Mouse (Mus musculus): ENCODE data around the gene Tceanc. TPM values are rescaled to one million over a fixed set of nuclear protein-coding genes. Genes with fewer than 3 reads are reported as not detected.

Gene Tceanc
- polyA plus RNA-seq, 1 experiment from 2014 or later = 4.9 TPM

DNA sequence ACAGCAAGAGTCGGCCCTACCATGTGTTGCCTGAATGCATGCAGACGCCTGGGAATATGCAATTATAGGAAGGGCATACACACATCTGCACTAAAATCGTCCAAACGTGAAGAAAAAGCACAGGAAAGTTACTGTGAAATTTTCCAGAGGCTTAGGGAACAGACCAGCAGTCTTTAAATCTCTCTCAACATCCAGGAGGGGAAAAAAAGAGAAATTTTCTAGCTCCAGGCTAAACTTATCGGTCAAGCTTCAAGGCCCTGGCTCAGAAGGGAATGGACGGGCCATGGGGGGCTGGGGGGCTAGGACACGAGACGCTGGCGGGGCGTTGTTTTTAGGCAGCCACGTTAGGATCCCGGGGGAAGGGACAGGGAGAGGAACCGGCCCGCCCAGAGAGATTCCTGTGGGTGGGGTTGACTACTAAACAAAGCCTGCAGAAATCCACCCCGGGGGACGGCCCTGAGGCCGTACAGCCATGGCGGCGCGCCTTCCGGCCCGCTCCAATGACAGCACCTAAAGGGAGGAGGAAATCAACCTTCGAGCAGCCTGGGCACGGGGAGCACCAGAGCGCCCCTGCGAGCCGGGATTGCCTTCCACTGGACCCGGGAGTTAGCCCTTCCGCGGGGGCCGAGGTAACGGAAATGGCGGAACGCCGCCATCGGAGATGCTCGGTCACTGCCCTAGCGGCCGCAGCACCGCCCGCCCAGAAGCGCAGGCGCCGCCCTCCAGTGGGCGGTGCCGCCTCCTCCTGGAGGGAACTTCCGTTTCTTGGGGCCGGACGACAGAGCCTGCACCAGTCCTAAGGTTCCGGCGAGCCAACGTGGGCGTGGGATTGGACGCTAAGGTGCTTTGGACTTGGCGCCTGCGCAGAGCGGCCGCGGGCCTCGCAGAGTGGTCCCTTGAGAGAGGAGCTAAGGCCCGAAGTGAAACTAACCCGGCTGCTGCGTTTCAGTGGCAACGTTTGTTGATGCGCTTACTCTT, 8.3 kb downstream of the Tceanc start:
- ATAC-seq = peak; percentile 99
- 22% methylated on average over 61 of the region's 65 CpGs for whole genome bisulfite sequencing
- no peaks in the 10 kb centered on the region for H3K4me1 ChIP-seq (ENCODE audit: control insufficient read depth, insufficient read depth, low read length)
- no peaks in the 10 kb centered on the region for H3K36me3 ChIP-seq (ENCODE audit: control insufficient read depth, insufficient read depth, low read length)
- peak overlapping the region; percentile 78 for H3K9ac ChIP-seq (ENCODE audit: low read depth, low read length)
- H3K9me3 ChIP-seq (replicated peaks; ENCODE audit: control insufficient read depth, low read length, poor library complexity, severe bottlenecking) = no peaks in the 10 kb centered on the region
- H3K27me3 ChIP-seq (ENCODE audit: control insufficient read depth, insufficient read depth, low read depth, low read length) = no peaks in the 10 kb centered on the region
- peak overlapping the region; percentile 98 for H3K27ac ChIP-seq (ENCODE audit: low read length)
- H3K4me2 ChIP-seq (ENCODE audit: low read length) = peak overlapping the region; percentile 56
- H3K4me3 ChIP-seq (ENCODE audit: low read depth, low read length) = peak overlapping the region; percentile 54

DNA sequence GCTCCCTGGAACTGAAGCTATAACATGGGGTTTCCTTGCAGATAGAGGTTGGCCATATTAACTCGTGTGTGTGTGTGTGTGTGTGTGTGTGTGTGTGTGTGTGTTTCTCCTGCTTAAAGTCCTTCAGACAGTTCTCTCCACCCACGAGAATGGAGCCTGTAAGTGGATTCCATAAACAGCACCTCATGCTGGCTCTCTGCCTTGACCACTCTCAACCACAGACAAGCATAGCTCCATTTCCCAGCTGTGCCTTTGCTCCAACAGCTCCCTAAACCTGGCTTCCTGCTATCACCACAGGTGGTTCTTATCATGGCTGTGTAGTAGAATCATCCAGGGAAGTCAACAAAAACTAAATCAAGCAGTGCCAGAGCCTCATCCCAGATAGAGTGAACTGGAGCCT, 13.9 kb downstream of the Tceanc start:
- no peak for ATAC-seq
- Histone ChIP-seq H3K36me3 (ENCODE audit: control insufficient read depth, insufficient read depth, low read length) (no peaks in the 10 kb centered on the region), H3K27me3 (ENCODE audit: control insufficient read depth, insufficient read depth, low read depth, low read length) (no peaks in the 10 kb centered on the region), H3K27ac (ENCODE audit: low read length) (no peak overlapping the region), H3K4me2 (ENCODE audit: low read length) (no peak overlapping the region), H3K4me3 (ENCODE audit: low read depth, low read length) (no peak overlapping the region), H3K9ac (ENCODE audit: low read depth, low read length) (no peak overlapping the region), H3K9me3 (replicated peaks; ENCODE audit: control insufficient read depth, low read length, poor library complexity, severe bottlenecking) (no peaks in the 10 kb centered on the region), H3K4me1 (ENCODE audit: control insufficient read depth, insufficient read depth, low read length) (no peaks in the 10 kb centered on the region)
- 74% methylated on average over 2 of the region's 2 CpGs for WGBS

DNA sequence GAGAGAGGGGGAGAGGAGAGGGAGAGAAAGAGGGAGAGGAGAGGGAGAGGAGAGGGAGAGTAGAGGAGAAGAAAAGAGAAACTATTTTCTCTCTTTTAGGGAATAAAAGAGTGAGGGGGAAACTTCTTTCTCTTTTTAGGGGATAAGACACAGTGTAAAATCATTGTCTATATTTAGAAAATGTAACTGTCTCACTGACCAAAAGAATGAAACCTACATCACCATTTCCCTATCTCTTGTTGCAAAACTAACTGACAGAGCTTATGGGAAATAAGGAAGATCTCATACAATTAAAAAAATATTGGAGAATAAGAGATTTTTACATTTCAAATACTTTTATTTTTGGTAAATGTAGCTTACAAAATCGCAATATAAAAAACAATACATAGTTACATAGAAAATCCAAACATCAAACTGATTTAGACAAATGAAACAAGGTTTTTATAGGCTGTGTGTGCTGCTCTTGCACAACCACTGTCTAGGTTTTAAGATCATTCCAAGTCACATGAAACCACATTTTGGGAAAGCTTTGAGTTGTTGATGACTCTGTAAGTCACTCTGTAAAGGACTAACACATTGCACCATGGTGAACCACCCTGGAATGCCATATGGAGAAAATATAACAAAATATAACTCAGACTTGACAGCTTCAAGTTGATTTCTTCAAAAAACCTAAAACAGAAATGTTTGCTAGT, 18.7 kb downstream of the Tceanc start:
- Histone ChIP-seq H3K27me3 (ENCODE audit: control insufficient read depth, insufficient read depth, low read depth, low read length) (no peaks in the 10 kb centered on the region), H3K4me1 (ENCODE audit: control insufficient read depth, insufficient read depth, low read length) (no peaks in the 10 kb centered on the region), H3K27ac (ENCODE audit: low read length) (no peak overlapping the region), H3K4me2 (ENCODE audit: low read length) (no peak overlapping the region), H3K9ac (ENCODE audit: low read depth, low read length) (no peak overlapping the region), H3K4me3 (ENCODE audit: low read depth, low read length) (no peak overlapping the region), H3K36me3 (ENCODE audit: control insufficient read depth, insufficient read depth, low read length) (no peaks in the 10 kb centered on the region), H3K9me3 (replicated peaks; ENCODE audit: control insufficient read depth, low read length, poor library complexity, severe bottlenecking) (no peaks in the 10 kb centered on the region)
- no peak for ATAC-seq
- 86% methylated on average over 1 of the region's 1 CpGs for WGBS

DNA sequence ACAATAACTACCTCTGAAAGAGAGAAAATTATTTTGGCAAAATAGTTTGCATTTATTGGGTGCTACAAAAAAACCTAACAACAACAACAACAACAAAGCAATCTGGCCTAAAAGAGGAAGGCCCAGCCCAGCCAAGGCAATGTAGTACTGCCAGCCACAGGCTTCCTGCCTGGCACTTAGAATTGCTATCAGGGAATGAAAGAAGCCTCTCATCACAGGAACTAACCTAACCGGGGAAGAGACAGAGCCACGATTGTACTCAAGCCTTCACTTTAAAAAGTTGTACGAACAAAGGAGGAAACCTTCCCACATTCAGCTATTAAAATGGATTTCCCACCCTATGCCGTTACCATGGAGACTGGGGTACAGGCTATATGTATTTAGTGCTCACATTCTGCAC, 20.6 kb downstream of the Tceanc start:
- H3K4me1 ChIP-seq (ENCODE audit: control insufficient read depth, insufficient read depth, low read length) = no peaks in the 10 kb centered on the region
- no peak for ATAC-seq
- H3K4me2 ChIP-seq (ENCODE audit: low read length) = no peak overlapping the region
- no peaks in the 10 kb centered on the region for H3K36me3 ChIP-seq (ENCODE audit: control insufficient read depth, insufficient read depth, low read length)
- 53% methylated on average over 4 of the region's 4 CpGs for WGBS
- H3K9ac ChIP-seq (ENCODE audit: low read depth, low read length) = no peak overlapping the region
- no peaks in the 10 kb centered on the region for H3K9me3 ChIP-seq (replicated peaks; ENCODE audit: control insufficient read depth, low read length, poor library complexity, severe bottlenecking)
- H3K27ac ChIP-seq (ENCODE audit: low read length) = no peak overlapping the region
- H3K4me3 ChIP-seq (ENCODE audit: low read depth, low read length) = no peak overlapping the region
- H3K27me3 ChIP-seq (ENCODE audit: control insufficient read depth, insufficient read depth, low read depth, low read length) = no peaks in the 10 kb centered on the region

DNA sequence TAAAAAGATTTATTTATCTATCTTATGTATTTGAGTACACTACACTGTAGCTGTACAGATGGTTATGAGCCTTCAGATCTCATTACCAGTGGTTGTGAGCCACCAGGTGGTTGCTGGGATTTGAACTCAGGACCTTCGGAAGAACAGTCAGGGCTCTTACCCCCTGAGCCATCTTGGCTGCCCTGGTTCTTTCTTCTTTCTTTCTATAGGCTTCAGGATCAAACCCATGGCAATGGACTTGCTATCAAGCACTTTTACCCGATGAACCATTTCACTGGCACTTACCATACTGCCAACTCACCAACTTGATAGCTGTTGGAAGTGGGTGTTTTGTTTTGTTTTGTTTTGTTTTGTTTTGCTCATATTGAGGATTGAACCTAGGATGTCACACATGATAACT, 23.3 kb downstream of the Tceanc start:
- Histone ChIP-seq H3K36me3 (ENCODE audit: control insufficient read depth, insufficient read depth, low read length) (no peaks in the 10 kb centered on the region), H3K9me3 (replicated peaks; ENCODE audit: control insufficient read depth, low read length, poor library complexity, severe bottlenecking) (no peaks in the 10 kb centered on the region), H3K27ac (ENCODE audit: low read length) (no peak overlapping the region), H3K27me3 (ENCODE audit: control insufficient read depth, insufficient read depth, low read depth, low read length) (no peaks in the 10 kb centered on the region), H3K4me1 (ENCODE audit: control insufficient read depth, insufficient read depth, low read length) (no peaks in the 10 kb centered on the region), H3K9ac (ENCODE audit: low read depth, low read length) (no peak overlapping the region), H3K4me3 (ENCODE audit: low read depth, low read length) (no peak overlapping the region), H3K4me2 (ENCODE audit: low read length) (no peak overlapping the region)
- no peak for ATAC-seq
- WGBS = 93% methylated on average over 2 of the region's 2 CpGs

DNA sequence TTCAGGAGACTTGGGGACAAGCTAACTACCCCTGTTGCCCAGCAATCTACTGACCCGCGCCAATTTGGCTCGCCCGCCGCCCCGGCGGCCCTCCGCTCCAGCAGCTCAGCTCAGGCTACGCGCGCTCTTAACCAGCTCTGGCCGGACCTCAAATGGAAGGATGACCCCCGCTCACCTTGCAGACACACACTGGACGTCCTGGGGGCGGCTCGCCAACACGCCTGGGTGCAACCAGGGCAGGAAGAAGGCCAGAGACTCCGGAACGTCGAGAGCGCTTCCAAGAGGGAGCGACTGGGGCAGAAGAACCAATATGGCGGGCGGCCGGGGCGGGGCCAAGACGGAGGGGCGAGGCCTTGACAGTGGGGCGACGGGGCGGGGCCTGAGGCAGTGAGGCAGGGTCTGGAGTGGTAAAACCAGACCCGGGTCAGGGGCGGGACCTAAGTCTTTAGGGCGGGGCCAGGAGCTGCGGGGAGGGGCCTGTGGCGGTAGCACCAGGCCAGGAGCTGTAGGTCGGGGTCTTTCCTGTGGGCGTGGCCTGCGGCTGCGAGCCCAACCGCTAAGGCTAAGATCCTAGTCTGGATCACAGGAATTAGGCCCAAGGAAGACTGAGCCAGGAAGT, 38.9 kb downstream of the Tceanc start, which contains the start of gene Rab9:
Gene Rab9 (minus strand): TSS at position 503 of the 619 bp plus-strand sequence.
- peak; percentile 99 for ATAC-seq
- Histone ChIP-seq H3K27ac (ENCODE audit: low read length) (peak within 1 kb of the TSS; percentile 84), H3K9me3 (replicated peaks; ENCODE audit: control insufficient read depth, low read length, poor library complexity, severe bottlenecking) (no peaks in the 10 kb centered on the region), H3K4me3 (ENCODE audit: low read depth, low read length) (peak within 1 kb of the TSS; percentile 58), H3K4me1 (ENCODE audit: control insufficient read depth, insufficient read depth, low read length) (peaks cover 13% of the 10 kb centered on the region), H3K36me3 (ENCODE audit: control insufficient read depth, insufficient read depth, low read length) (no peaks in the 10 kb centered on the region), H3K4me2 (ENCODE audit: low read length) (peak within 1 kb of the TSS; percentile 45), H3K27me3 (ENCODE audit: control insufficient read depth, insufficient read depth, low read depth, low read length) (no peaks in the 10 kb centered on the region), H3K9ac (ENCODE audit: low read depth, low read length) (peak within 1 kb of the TSS; percentile 72)
- 23% methylated on average over 32 of the region's 41 CpGs for WGBS

DNA sequence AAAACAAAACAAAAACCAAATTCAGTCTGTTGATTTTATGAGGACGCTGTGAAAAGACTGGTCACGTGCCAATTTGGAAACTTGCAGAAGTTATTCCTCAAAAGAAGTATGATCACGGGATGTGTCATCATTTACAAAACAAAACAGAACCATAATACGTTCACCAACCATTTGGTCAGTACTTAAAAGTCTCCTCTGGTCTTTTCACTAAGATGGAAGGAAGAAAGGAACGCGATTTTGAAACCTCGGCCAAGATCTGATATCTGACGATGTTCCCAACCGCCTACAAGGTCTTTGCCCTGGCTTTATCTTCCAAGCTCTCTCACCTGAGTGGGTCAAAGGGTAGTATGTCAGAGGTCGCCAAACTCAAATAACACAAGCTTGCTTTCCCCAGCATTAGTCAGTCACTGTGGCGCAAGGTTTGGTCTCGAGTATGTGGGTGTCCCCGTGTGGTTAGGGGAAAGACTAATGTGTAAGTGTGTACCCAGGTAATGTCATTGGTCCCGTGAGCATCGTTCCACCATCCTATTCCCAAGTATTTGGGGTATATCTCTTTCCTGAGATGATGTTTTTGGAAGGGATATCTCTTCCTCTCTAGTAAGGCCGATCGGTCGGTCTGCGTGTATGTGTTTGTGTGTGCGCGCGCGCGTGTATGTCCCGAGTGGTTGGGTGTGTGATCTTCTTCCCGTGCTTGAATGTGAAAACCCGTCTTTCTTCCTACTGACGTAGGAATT, 39.6 kb downstream of the Tceanc start:
- H3K4me1 ChIP-seq (ENCODE audit: control insufficient read depth, insufficient read depth, low read length) = peaks cover 13% of the 10 kb centered on the region
- H3K27ac ChIP-seq (ENCODE audit: low read length) = peak overlapping the region; percentile 84
- H3K4me2 ChIP-seq (ENCODE audit: low read length) = peak overlapping the region; percentile 45
- peak overlapping the region; percentile 72 for H3K9ac ChIP-seq (ENCODE audit: low read depth, low read length)
- 24% methylated on average over 28 of the region's 28 CpGs for WGBS
- H3K9me3 ChIP-seq (replicated peaks; ENCODE audit: control insufficient read depth, low read length, poor library complexity, severe bottlenecking) = no peaks in the 10 kb centered on the region
- H3K27me3 ChIP-seq (ENCODE audit: control insufficient read depth, insufficient read depth, low read depth, low read length) = no peaks in the 10 kb centered on the region
- peak; percentile 71 for ATAC-seq
- H3K4me3 ChIP-seq (ENCODE audit: low read depth, low read length) = peak overlapping the region; percentile 58
- H3K36me3 ChIP-seq (ENCODE audit: control insufficient read depth, insufficient read depth, low read length) = no peaks in the 10 kb centered on the region

DNA sequence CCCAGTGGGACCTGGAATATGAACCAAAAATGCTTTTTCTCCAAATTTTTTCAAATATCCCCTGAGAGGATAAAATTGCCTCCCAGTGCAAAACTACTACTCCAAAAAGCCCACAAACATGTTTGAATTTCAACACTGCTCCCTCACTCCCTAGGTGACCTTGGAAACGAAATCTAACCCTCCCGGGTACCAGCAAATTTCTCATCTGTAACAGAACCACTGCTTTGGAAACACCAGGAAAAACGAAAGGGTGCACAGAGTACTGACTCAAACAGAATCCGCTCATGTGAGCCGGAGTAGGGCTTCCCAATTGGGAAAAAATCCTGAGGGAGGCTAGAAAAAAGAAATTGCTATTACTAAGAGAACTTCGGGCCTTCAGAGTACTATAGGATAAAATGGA, 41.0 kb downstream of the Tceanc start:
- H3K4me1 ChIP-seq (ENCODE audit: control insufficient read depth, insufficient read depth, low read length) = peaks cover 13% of the 10 kb centered on the region
- no peaks in the 10 kb centered on the region for H3K27me3 ChIP-seq (ENCODE audit: control insufficient read depth, insufficient read depth, low read depth, low read length)
- H3K9ac ChIP-seq (ENCODE audit: low read depth, low read length) = no peak overlapping the region
- peak overlapping the region; percentile 6; the same call in 1 of the 2 replicates for H3K4me3 ChIP-seq (ENCODE audit: low read depth, low read length)
- H3K4me2 ChIP-seq (ENCODE audit: low read length) = peak overlapping the region; percentile 45
- H3K36me3 ChIP-seq (ENCODE audit: control insufficient read depth, insufficient read depth, low read length) = no peaks in the 10 kb centered on the region
- ATAC-seq = no peak
- 66% methylated on average over 6 of the region's 6 CpGs for WGBS
- no peak overlapping the region for H3K27ac ChIP-seq (ENCODE audit: low read length)
- no peaks in the 10 kb centered on the region for H3K9me3 ChIP-seq (replicated peaks; ENCODE audit: control insufficient read depth, low read length, poor library complexity, severe bottlenecking)

Data from midbrain, embryonic 16.5 days (tissue).